Mouse (Mus musculus) 416B (cell line): ENCODE data around the gene Catsperz.

Experiments
- DNase-seq: peaks from one replicate; pipeline ENCODE4 v3.0.0; 2011; ENCODE audit warnings: low read depth

The Catsperz gene

GRCm38 (mm10) chr19:6924461-6925306, 496 bp downstream of the Catsperz start:
- DNase-seq = peak; percentile 73

- peak; percentile 29 for DNase-seq
These were observed 2.1 kb downstream of the Catsperz start for GRCm38 (mm10) chr19:6922901-6923735.

GRCm38 (mm10) chr19:6921647-6922567, 3.3 kb downstream of the Catsperz start, which contains the start of gene Esrra:
Gene Esrra (minus strand): TSS chr19:6921813.
- peak; percentile 100 for DNase-seq

GRCm38 (mm10) chr19:6920741-6921636, 4.2 kb downstream of the Catsperz start:
- peak; percentile 81 for DNase-seq

GRCm38 (mm10) chr19:6919876-6920740, 5.1 kb downstream of the Catsperz start:
- peak; percentile 27 for DNase-seq

GRCm38 (mm10) chr19:6919431-6919830, 5.7 kb downstream of the Catsperz start:
- DNase-seq = no peak

- no peak for DNase-seq
These were observed 6.9 kb downstream of the Catsperz start for GRCm38 (mm10) chr19:6918321-6918720.

GRCm38 (mm10) chr19:6916496-6916895, 8.7 kb downstream of the Catsperz start:
- DNase-seq = no peak

GRCm38 (mm10) chr19:6915276-6915675, 9.9 kb downstream of the Catsperz start:
- DNase-seq = no peak

- DNase-seq = no peak
These were observed 10.6 kb downstream of the Catsperz start for GRCm38 (mm10) chr19:6914540-6914939.

GRCm38 (mm10) chr19:6913991-6914390, 11.2 kb downstream of the Catsperz start:
- DNase-seq = no peak

GRCm38 (mm10) chr19:6913036-6913435, 12.1 kb downstream of the Catsperz start:
- no peak for DNase-seq

GRCm38 (mm10) chr19:6912205-6912970, 12.8 kb downstream of the Catsperz start:
- no peak for DNase-seq

- DNase-seq = no peak
These were observed 13.8 kb downstream of the Catsperz start for GRCm38 (mm10) chr19:6911101-6912074.

- DNase-seq = peak; percentile 87
These were observed 14.9 kb downstream of the Catsperz start for GRCm38 (mm10) chr19:6910306-6910705.

- DNase-seq = peak; percentile 99
These were observed 15.5 kb downstream of the Catsperz start, which contains the start of the genes Trmt112 and Prdx5 for GRCm38 (mm10) chr19:6909507-6910289. Gene Trmt112 (plus strand): TSS chr19:6909698. Gene Prdx5 (minus strand): TSS chr19:6910106.

GRCm38 (mm10) chr19:6909021-6909420, 16.2 kb downstream of the Catsperz start:
- no peak for DNase-seq
